Mouse (Mus musculus): ENCODE measurements around the gene Stx4a. TPM values are rescaled to one million over a fixed set of nuclear protein-coding genes. Genes with fewer than 3 reads are reported as not detected.

The Stx4a gene
- polyA plus RNA-seq, 1 experiment from 2014 or later: 28.5 TPM

- H3K36me3 ChIP-seq: peaks cover 23% of the 10 kb centered on the region
- H3K4me1 ChIP-seq: no peaks in the 10 kb centered on the region
- H3K9me3 ChIP-seq (replicated peaks): no peaks in the 10 kb centered on the region
- DNase-seq (ENCODE audit: low spot score): no peak
- WGBS: 77% methylated on average over 5 of the region's 5 CpGs
- H3K27ac ChIP-seq: no peak overlapping the region
- no peak overlapping the region for H3K4me3 ChIP-seq
- no peaks in the 10 kb centered on the region for H3K27me3 ChIP-seq (ENCODE audit: low read depth, poor library complexity, severe bottlenecking)
These were observed 26.8 kb downstream of the Stx4a start for GRCm38 (mm10) chr7:127850906-127851305.

- no peak overlapping the region for H3K4me3 ChIP-seq
- 95% methylated on average over 6 of the region's 6 CpGs for WGBS
- no peaks in the 10 kb centered on the region for H3K27me3 ChIP-seq (ENCODE audit: low read depth, poor library complexity, severe bottlenecking)
- H3K4me1 ChIP-seq: no peaks in the 10 kb centered on the region
- no peaks in the 10 kb centered on the region for H3K36me3 ChIP-seq
- no peak for DNase-seq (ENCODE audit: low spot score)
- H3K9me3 ChIP-seq (replicated peaks): no peaks in the 10 kb centered on the region
- no peak overlapping the region for H3K27ac ChIP-seq
These were observed 34.2 kb downstream of the Stx4a start for GRCm38 (mm10) chr7:127858258-127858657.

- WGBS: 94% methylated on average over 12 of the region's 12 CpGs
- Histone ChIP-seq H3K9me3 (replicated peaks) (no peaks in the 10 kb centered on the region), H3K36me3 (peaks cover 71% of the 10 kb centered on the region), H3K27me3 (ENCODE audit: low read depth, poor library complexity, severe bottlenecking) (no peaks in the 10 kb centered on the region), H3K27ac (no peak overlapping the region), H3K4me1 (no peaks in the 10 kb centered on the region), H3K4me3 (no peak overlapping the region)
- DNase-seq (ENCODE audit: low spot score): no peak
These were observed 42.3 kb downstream of the Stx4a start for GRCm38 (mm10) chr7:127866434-127866833.

DNA sequence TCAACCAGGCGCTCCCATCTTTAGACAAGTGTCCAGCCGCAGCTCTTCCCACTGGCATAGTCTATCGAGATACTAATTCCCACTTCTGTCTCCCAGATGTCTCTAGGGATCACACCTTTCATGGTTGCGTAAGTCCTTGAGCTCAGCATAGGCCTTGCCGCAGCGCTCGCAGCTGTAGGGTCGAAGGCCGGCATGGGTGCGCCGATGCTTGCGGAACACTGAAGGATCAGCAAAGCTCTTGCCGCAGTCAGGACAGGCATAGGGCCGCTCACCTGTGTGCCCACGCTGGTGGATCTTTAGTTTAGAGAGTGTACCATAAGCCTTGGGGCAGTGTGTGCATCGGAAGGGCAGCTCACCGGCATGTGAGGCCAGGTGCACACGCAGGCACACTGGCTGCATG, 43.5 kb downstream of the Stx4a start:
- Histone ChIP-seq H3K36me3 (peaks cover 81% of the 10 kb centered on the region), H3K4me3 (no peak overlapping the region), H3K27me3 (ENCODE audit: low read depth, poor library complexity, severe bottlenecking) (no peaks in the 10 kb centered on the region)

GRCm38 (mm10) chr7:127869149-127869810, 45.2 kb downstream of the Stx4a start:
- Histone ChIP-seq H3K27ac (no peak overlapping the region), H3K4me3 (no peak overlapping the region), H3K4me1 (peaks cover 12% of the 10 kb centered on the region), H3K36me3 (peaks cover 95% of the 10 kb centered on the region), H3K9me3 (replicated peaks) (no peaks in the 10 kb centered on the region), H3K27me3 (ENCODE audit: low read depth, poor library complexity, severe bottlenecking) (no peaks in the 10 kb centered on the region)
- no peak for DNase-seq (ENCODE audit: low spot score)
- WGBS: 88% methylated on average over 3 of the region's 3 CpGs

More for the DNA sequence above, 43.5 kb downstream of the Stx4a start:
- H3K4me1 ChIP-seq: no peaks in the 10 kb centered on the region
- DNase-seq (ENCODE audit: low spot score): no peak
- no peak overlapping the region for H3K27ac ChIP-seq
- 97% methylated on average over 18 of the region's 18 CpGs for WGBS
- no peaks in the 10 kb centered on the region for H3K9me3 ChIP-seq (replicated peaks)

- no peak for DNase-seq (ENCODE audit: low spot score)
- Histone ChIP-seq H3K36me3 (peaks cover 85% of the 10 kb centered on the region), H3K4me1 (peaks cover 15% of the 10 kb centered on the region), H3K9me3 (replicated peaks) (no peaks in the 10 kb centered on the region), H3K27ac (no peak overlapping the region), H3K4me3 (no peak overlapping the region), H3K27me3 (ENCODE audit: low read depth, poor library complexity, severe bottlenecking) (no peaks in the 10 kb centered on the region)
- 84% methylated on average over 5 of the region's 5 CpGs for WGBS
These were observed 46.2 kb downstream of the Stx4a start for GRCm38 (mm10) chr7:127870136-127870821.

GRCm38 (mm10) chr7:127874812-127875626, 50.9 kb downstream of the Stx4a start:
- 6% methylated on average over 20 of the region's 20 CpGs for WGBS
- H3K4me1 ChIP-seq: peaks cover 23% of the 10 kb centered on the region
- peak overlapping the region; percentile 99 for H3K27ac ChIP-seq
- H3K9me3 ChIP-seq (replicated peaks): no peaks in the 10 kb centered on the region
- H3K36me3 ChIP-seq: peaks cover 65% of the 10 kb centered on the region
- no peaks in the 10 kb centered on the region for H3K27me3 ChIP-seq (ENCODE audit: low read depth, poor library complexity, severe bottlenecking)
- no peak for DNase-seq (ENCODE audit: low spot score)
- peak overlapping the region; percentile 94 for H3K4me3 ChIP-seq

GRCm38 (mm10) chr7:127875627-127876001, 51.5 kb downstream of the Stx4a start:
- Histone ChIP-seq H3K27ac (peak overlapping the region; percentile 99), H3K36me3 (peaks cover 65% of the 10 kb centered on the region), H3K4me3 (peak overlapping the region; percentile 94), H3K9me3 (replicated peaks) (no peaks in the 10 kb centered on the region), H3K27me3 (ENCODE audit: low read depth, poor library complexity, severe bottlenecking) (no peaks in the 10 kb centered on the region), H3K4me1 (peaks cover 23% of the 10 kb centered on the region)
- WGBS: under 1% methylated on average over 40 of the region's 43 CpGs
- DNase-seq (ENCODE audit: low spot score): peak; percentile 100

- no peaks in the 10 kb centered on the region for H3K9me3 ChIP-seq (replicated peaks)
- WGBS: under 1% methylated on average over 41 of the region's 41 CpGs
- DNase-seq (ENCODE audit: low spot score): peak; percentile 96
These were observed 52.0 kb downstream of the Stx4a start, which contains the start of gene Zfp646 for GRCm38 (mm10) chr7:127876041-127876466. Gene Zfp646 (plus strand): TSS chr7:127876221.

DNA sequence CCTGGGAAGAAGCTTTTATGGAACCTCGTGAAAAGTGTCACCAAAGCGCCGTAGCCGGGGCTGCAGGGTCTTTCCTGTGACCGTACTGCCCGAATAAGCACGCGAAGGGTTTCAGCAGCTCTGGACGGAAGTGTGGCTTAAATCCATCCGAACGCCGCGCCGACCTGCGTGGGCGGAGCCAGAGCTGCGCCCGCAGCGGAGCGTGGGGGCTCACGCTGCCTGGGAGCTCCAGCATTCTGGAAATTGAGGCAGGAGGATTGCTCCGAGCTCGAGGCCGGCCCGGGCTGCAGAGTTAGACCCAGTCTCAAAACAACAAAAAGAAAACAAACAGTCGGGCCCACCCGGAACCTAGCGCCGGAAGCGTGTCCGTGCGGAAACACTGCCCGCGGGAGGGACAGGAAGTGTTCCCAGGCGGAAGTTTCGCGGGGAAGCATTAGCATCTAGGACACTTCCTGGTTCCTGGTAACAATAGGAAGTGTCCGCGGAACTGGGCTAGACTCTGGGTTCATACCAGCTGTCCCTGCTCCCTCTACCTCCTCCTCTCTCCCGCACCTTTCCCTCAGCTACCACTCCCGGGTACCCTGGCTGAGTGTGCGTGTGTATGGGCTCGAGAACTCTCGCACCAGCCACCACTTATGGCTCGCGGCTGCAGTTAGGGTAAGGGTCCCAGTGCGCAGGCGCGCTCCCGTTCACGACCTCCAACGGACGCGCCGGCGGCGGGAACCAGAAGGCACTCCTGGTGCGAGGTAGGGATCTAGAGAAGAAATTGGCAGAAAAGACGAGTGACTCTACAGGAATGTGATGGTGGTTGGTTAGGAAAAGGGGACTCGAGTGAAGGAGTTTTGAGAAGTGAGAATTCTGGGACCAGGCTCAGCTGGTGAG, 52.6 kb downstream of the Stx4a start, which contains the start of gene Zfp668:
Gene Zfp668, minus strand, starts transcription at position 362 of the 882 bp plus-strand sequence.
- DNase-seq (ENCODE audit: low spot score): peak; percentile 97
- WGBS: under 1% methylated on average over 60 of the region's 60 CpGs
- no peaks in the 10 kb centered on the region for H3K9me3 ChIP-seq (replicated peaks)
- no peaks in the 10 kb centered on the region for H3K27me3 ChIP-seq (ENCODE audit: low read depth, poor library complexity, severe bottlenecking)
- H3K27ac ChIP-seq: peak within 1 kb of the TSS; percentile 99
- H3K36me3 ChIP-seq: peaks cover 65% of the 10 kb centered on the region
- H3K4me3 ChIP-seq: peak within 1 kb of the TSS; percentile 94
- peaks cover 23% of the 10 kb centered on the region for H3K4me1 ChIP-seq

More at GRCm38 (mm10) chr7:127876041-127876466, 52.0 kb downstream of the Stx4a start, which contains the start of gene Zfp646:
- Histone ChIP-seq H3K27me3 (ENCODE audit: low read depth, poor library complexity, severe bottlenecking) (no peaks in the 10 kb centered on the region), H3K4me3 (peak within 1 kb of the TSS; percentile 94), H3K36me3 (peaks cover 65% of the 10 kb centered on the region), H3K4me1 (peaks cover 23% of the 10 kb centered on the region), H3K27ac (peak within 1 kb of the TSS; percentile 99)

DNA sequence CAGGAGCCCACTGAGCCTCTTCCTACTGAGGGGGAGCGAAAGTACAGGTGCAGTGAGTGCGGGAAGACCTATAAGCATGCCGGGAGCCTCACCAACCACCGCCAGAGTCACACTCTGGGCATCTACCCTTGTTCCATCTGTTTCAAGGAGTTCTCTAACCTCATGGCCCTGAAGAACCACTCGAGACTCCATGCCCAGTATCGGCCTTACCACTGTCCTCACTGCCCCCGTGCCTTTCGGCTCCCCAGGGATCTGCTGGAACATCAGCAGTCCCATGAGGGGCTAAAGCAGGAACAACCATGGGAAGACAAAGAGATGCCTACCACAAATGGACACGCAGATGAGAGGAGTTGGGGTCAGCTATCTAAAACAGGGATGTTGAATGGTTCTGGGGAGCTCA, 55.2 kb downstream of the Stx4a start:
- Histone ChIP-seq H3K4me3 (no peak overlapping the region), H3K36me3 (peaks cover 69% of the 10 kb centered on the region), H3K9me3 (replicated peaks) (no peaks in the 10 kb centered on the region), H3K4me1 (peaks cover 20% of the 10 kb centered on the region), H3K27ac (no peak overlapping the region), H3K27me3 (ENCODE audit: low read depth, poor library complexity, severe bottlenecking) (no peaks in the 10 kb centered on the region)
- 96% methylated on average over 9 of the region's 9 CpGs for WGBS
- no peak for DNase-seq (ENCODE audit: low spot score)

- no peaks in the 10 kb centered on the region for H3K27me3 ChIP-seq (ENCODE audit: low read depth, poor library complexity, severe bottlenecking)
- no peak overlapping the region for H3K4me3 ChIP-seq
- peaks cover 81% of the 10 kb centered on the region for H3K36me3 ChIP-seq
- peaks cover 17% of the 10 kb centered on the region for H3K4me1 ChIP-seq
- H3K27ac ChIP-seq: no peak overlapping the region
- DNase-seq (ENCODE audit: low spot score): no peak
- H3K9me3 ChIP-seq (replicated peaks): no peaks in the 10 kb centered on the region
- WGBS: 89% methylated on average over 12 of the region's 12 CpGs
These were observed 56.3 kb downstream of the Stx4a start for GRCm38 (mm10) chr7:127880431-127880830.
